Comparison of ENCODE assay signal across 9 mouse cellular contexts in genomic region chr7:128388968-128389367, GRCm38 (mm10). TPM values are rescaled to one million over a fixed set of nuclear protein-coding genes. Genes with fewer than 3 reads are reported as not detected.
DNase-seq lines count a peak whose midpoint lies in the region; ATAC-seq and TF ChIP-seq lines count a peak whose summit lies in the region.
"Had no signal": no experiment of that assay in that cellular context is flagged by ENCODE, and none has a peak within 500 bp of the region (broad histone marks: within the 10 kb centered on the region; RNA-seq: fewer than 3 reads in every experiment).

No protein-coding gene starts in this region.

- ATAC-seq in erythroblast, adult 5-6 weeks (replicated peaks; ENCODE audit: low FRiP score, poor library complexity, severe bottlenecking): peak; percentile 64
- peak; percentile 36 for ATAC-seq in liver, embryonic 16.5 days (ENCODE audit: low read depth)
- ATAC-seq in stomach, postnatal 0 days (ENCODE audit: low FRiP score, low TSS enrichment): peak; percentile 63; the same call in 1 of the 2 replicates
- ATAC-seq in neural tube, embryonic 15.5 days (ENCODE audit: low FRiP score): no peak

- no peaks in the 10 kb centered on the region for H3K27me3 ChIP-seq in liver, embryonic 16.5 days (ENCODE audit: control insufficient read depth, insufficient read depth, low read depth, low read length)
- no peaks in the 10 kb centered on the region for H3K27me3 ChIP-seq in stomach, postnatal 0 days (ENCODE audit: control insufficient read depth, insufficient read depth, low read length)
- no peaks in the 10 kb centered on the region for H3K27me3 ChIP-seq in neural tube, embryonic 15.5 days (replicated peaks)

- no peaks in the 10 kb centered on the region for H3K9me3 ChIP-seq in liver, embryonic 16.5 days (replicated peaks; ENCODE audit: control insufficient read depth, low read length)
- H3K9me3 ChIP-seq in stomach, postnatal 0 days (ENCODE audit: control insufficient read depth, low read length): no peaks in the 10 kb centered on the region
- no peaks in the 10 kb centered on the region for H3K9me3 ChIP-seq in neural tube, embryonic 15.5 days (replicated peaks)

- WGBS in liver, embryonic 16.5 days (ENCODE audit: insufficient replicate concordance): 28% methylated on average over 7 of the region's 7 CpGs
- WGBS in stomach, postnatal 0 days: 15% methylated on average over 7 of the region's 7 CpGs
- 25% methylated on average over 7 of the region's 7 CpGs for WGBS in neural tube, embryonic 15.5 days

- H3K36me3 ChIP-seq in liver, embryonic 16.5 days (ENCODE audit: control insufficient read depth, insufficient read depth): no peaks in the 10 kb centered on the region
- H3K36me3 ChIP-seq in stomach, postnatal 0 days (ENCODE audit: control insufficient read depth, insufficient read depth, low read length): no peaks in the 10 kb centered on the region
- no peaks in the 10 kb centered on the region for H3K36me3 ChIP-seq in neural tube, embryonic 15.5 days

- H3K4me1 ChIP-seq in liver, embryonic 16.5 days (ENCODE audit: control insufficient read depth, low read depth, low read length): peaks cover 42% of the 10 kb centered on the region
- no peaks in the 10 kb centered on the region; the same call in 1 of the 2 replicates for H3K4me1 ChIP-seq in stomach, postnatal 0 days (replicated peaks; ENCODE audit: control insufficient read depth, insufficient read depth)
- H3K4me1 ChIP-seq in neural tube, embryonic 15.5 days: peaks cover 7% of the 10 kb centered on the region

- TF ChIP-seq CTCF in stomach, postnatal 0 days (IDR thresholded peaks at IDR 0.05; ENCODE audit: low read depth): no peak

- DNase-seq in right cerebral cortex, adult 18-20 months: peak; percentile 16
- no peak for DNase-seq in right cerebral cortex, adult 2 months (ENCODE audit: low spot score in 2 of 2)
- peak; percentile 57 for DNase-seq in heart, postnatal 25 days (ENCODE audit: low spot score)
- peak; percentile 67 for DNase-seq in stomach, postnatal 0 days (ENCODE audit: low spot score)
- no peak for DNase-seq in layer of hippocampus, adult 18-20 months (ENCODE audit: low spot score in 2 of 2)

- H3K4me3 ChIP-seq in liver, embryonic 16.5 days (ENCODE audit: low read depth, low read length): no peak overlapping the region
- no peak overlapping the region for H3K4me3 ChIP-seq in stomach, postnatal 0 days (ENCODE audit: low read depth, low read length)
- H3K4me3 ChIP-seq in neural tube, embryonic 15.5 days (replicated peaks): no peak overlapping the region
- H3K4me3 ChIP-seq: myocyte had no signal

- no peak for TF ChIP-seq EP300 in stomach, postnatal 0 days (optimal IDR thresholded peaks at IDR 0.05)

- intact Hi-C loops in heart, postnatal 25 days (cut with DNase I): no loop called here

- H3K27ac ChIP-seq in liver, embryonic 16.5 days (ENCODE audit: low read length): no peak overlapping the region
- H3K27ac ChIP-seq in stomach, postnatal 0 days (replicated peaks): 0 out of 2 replicates have a peak overlapping the region, but pooled peaks have one; percentile 8
- H3K27ac ChIP-seq in neural tube, embryonic 15.5 days (replicated peaks): no peak overlapping the region

- H3K9ac ChIP-seq in liver, embryonic 16.5 days (ENCODE audit: low read depth, low read length): no peak overlapping the region
- no peak overlapping the region for H3K9ac ChIP-seq in stomach, postnatal 0 days (ENCODE audit: low read length)
- H3K9ac ChIP-seq in neural tube, embryonic 15.5 days (replicated peaks): no peak overlapping the region

- no peak overlapping the region for H3K4me2 ChIP-seq in liver, embryonic 16.5 days (ENCODE audit: low read depth, low read length)
- no peak overlapping the region for H3K4me2 ChIP-seq in stomach, postnatal 0 days (replicated peaks; ENCODE audit: low read depth)
- no peak overlapping the region for H3K4me2 ChIP-seq in neural tube, embryonic 15.5 days

RNA-seq across cellular contexts. Expression of gene Rgs10, which starts 29.6 kb away (rescaled TPM):
- total RNA-seq in erythroblast, adult 5-6 weeks (2015; ENCODE audit: low replicate concordance): 21.9 and 24.5 TPM in 2 replicates
- total RNA-seq in erythroblast, adult 5-6 weeks (2017; ENCODE audit: low replicate concordance): 22.7 and 44.9 TPM in 2 replicates
- total RNA-seq in heart, postnatal 25 days (2021): 10 to 100 TPM; 10.7 to 11.8 TPM
- 27.6 and 29.6 TPM in 2 replicates for polyA plus RNA-seq in liver, embryonic 16.5 days (2015; fragmentation: Nextera tagmentation; extraction: Ambion mirVana)
- 24.5 and 28.9 TPM in 2 replicates for polyA plus RNA-seq in stomach, postnatal 0 days (2015; fragmentation: Nextera tagmentation; extraction: Ambion mirVana)
- polyA plus RNA-seq in neural tube, embryonic 15.5 days (2015; fragmentation: Nextera tagmentation; extraction: Ambion mirVana): 52.9 and 60.1 TPM in 2 replicates
- 10 to 100 TPM; 42.3 to 45.3 TPM for total RNA-seq in layer of hippocampus, adult 18-20 months (2021)

Comparison
In these comparisons a context has a peak if more than half of its experiments do, and no peak if none do; other contexts are left out.
1. DNase-seq: peak in right cerebral cortex, adult 18-20 months (single experiment), heart, postnatal 25 days (single experiment) and stomach, postnatal 0 days (single experiment); none in right cerebral cortex, adult 2 months (0 of 2) and layer of hippocampus, adult 18-20 months (0 of 2).